Mouse (Mus musculus) cerebellum, adult 2 months (tissue): ENCODE results near the gene Kif16b.

ENCODE experiments used
- CTCF ChIP-seq: fragments of 200-500 bp; IDR thresholded peaks from 2 replicates; pipeline ENCODE4 v1.5.1; 2011; ENCODE audit warnings: low read depth, mild to moderate bottlenecking, control low read depth, low read length, moderate library complexity, borderline replicate concordance; ENCODE audit not compliant: insufficient read depth
- POLR2A ChIP-seq: fragments of 200-500 bp; IDR thresholded peaks from 2 replicates; pipeline ENCODE4 v1.6.1; 2011; ENCODE audit warnings: low read length, control low read depth, borderline replicate concordance; ENCODE audit not compliant: insufficient read depth

GRCm38 (mm10) chr2:142608778-142609177, 292.6 kb downstream of the Kif16b start:
- no peak for TF ChIP-seq CTCF
- TF ChIP-seq POLR2A, result no peak
